17 mouse cellular contexts compared by ENCODE assay signal in genomic region chr5:37506880-37507519, GRCm38 (mm10).
DNase-seq lines count a peak whose midpoint lies in the region; ATAC-seq and TF ChIP-seq lines count a peak whose summit lies in the region.
"Had no signal": no experiment of that assay in that cellular context is flagged by ENCODE, and none has a peak within 500 bp of the region (broad histone marks: within the 10 kb centered on the region; RNA-seq: fewer than 3 reads in every experiment).

No protein-coding gene starts in this region.

- no peak for DNase-seq in hindbrain, embryonic 14.5 days (ENCODE audit: low spot score)
- peak; percentile 19 for DNase-seq in retina, embryonic 14.5 days (ENCODE audit: low spot score)
- DNase-seq in urinary bladder, postnatal 36 days (ENCODE audit: low spot score in 2 of 2), result no peak
- DNase-seq in cerebellum, adult 11-12 months, result no peak
- no peak for DNase-seq in heart, adult 8-10 months (ENCODE audit: low spot score)
- DNase-seq: adrenal gland, postnatal 36 days; cerebellum, adult 2 months; cerebellum, postnatal 36 days; kidney, adult 18-20 months; left cerebral cortex, postnatal 4 days; liver; lung, postnatal 10 days had no signal

- peak overlapping the region; percentile 44; the same call in 1 of the 2 replicates for H3K27ac ChIP-seq in hindbrain, embryonic 13.5 days
- H3K27ac ChIP-seq in hindbrain, embryonic 12.5 days, result no peak overlapping the region
- H3K27ac ChIP-seq in hindbrain, embryonic 14.5 days, result peak overlapping the region; percentile 47
- no peak overlapping the region for H3K27ac ChIP-seq in intestine, postnatal 0 days (ENCODE audit: low read depth, low read length)
- H3K27ac ChIP-seq: embryonic facial prominence, embryonic 15.5 days; left cerebral cortex, adult 2 months had no signal

- H3K4me1 ChIP-seq in hindbrain, embryonic 13.5 days (replicated peaks), result peaks cover 12% of the 10 kb centered on the region
- H3K4me1 ChIP-seq in hindbrain, embryonic 12.5 days, result peaks cover 5% of the 10 kb centered on the region
- H3K4me1 ChIP-seq in hindbrain, embryonic 14.5 days (replicated peaks; ENCODE audit: control insufficient read depth, insufficient read depth, low read length), result no peaks in the 10 kb centered on the region; the same call in 1 of the 2 replicates
- no peaks in the 10 kb centered on the region for H3K4me1 ChIP-seq in intestine, postnatal 0 days (replicated peaks; ENCODE audit: control insufficient read depth, insufficient read depth, low read length)
- H3K4me1 ChIP-seq: embryonic facial prominence, embryonic 15.5 days had no signal

- H3K36me3 ChIP-seq in hindbrain, embryonic 13.5 days, result no peaks in the 10 kb centered on the region
- H3K36me3 ChIP-seq in hindbrain, embryonic 12.5 days, result no peaks in the 10 kb centered on the region
- H3K36me3 ChIP-seq in hindbrain, embryonic 14.5 days (replicated peaks; ENCODE audit: control insufficient read depth, insufficient read depth), result no peaks in the 10 kb centered on the region
- H3K36me3 ChIP-seq in intestine, postnatal 0 days (ENCODE audit: control insufficient read depth, insufficient read depth), result no peaks in the 10 kb centered on the region
- H3K36me3 ChIP-seq: embryonic facial prominence, embryonic 15.5 days had no signal

- 0 out of 2 replicates have a peak, but pooled peaks have one; percentile 43 for ATAC-seq in hindbrain, embryonic 13.5 days (ENCODE audit: low FRiP score)
- no peak for ATAC-seq in hindbrain, embryonic 12.5 days (ENCODE audit: low FRiP score)
- ATAC-seq in hindbrain, embryonic 14.5 days (ENCODE audit: low FRiP score), result no peak
- ATAC-seq in intestine, postnatal 0 days, result peak; percentile 28; the same call in 1 of the 2 replicates

- no peaks in the 10 kb centered on the region for H3K27me3 ChIP-seq in hindbrain, embryonic 13.5 days
- no peaks in the 10 kb centered on the region for H3K27me3 ChIP-seq in hindbrain, embryonic 12.5 days
- no peaks in the 10 kb centered on the region for H3K27me3 ChIP-seq in hindbrain, embryonic 14.5 days (ENCODE audit: control insufficient read depth, insufficient read depth, low read length)
- no peaks in the 10 kb centered on the region for H3K27me3 ChIP-seq in intestine, postnatal 0 days (replicated peaks; ENCODE audit: control insufficient read depth, insufficient read depth, low read length)
- H3K27me3 ChIP-seq: embryonic facial prominence, embryonic 15.5 days had no signal

- WGBS in hindbrain, embryonic 13.5 days, result 59% methylated on average over 12 of the region's 12 CpGs
- 59% methylated on average over 12 of the region's 12 CpGs for WGBS in hindbrain, embryonic 12.5 days
- 47% methylated on average over 12 of the region's 12 CpGs for WGBS in hindbrain, embryonic 14.5 days
- 31% methylated on average over 12 of the region's 12 CpGs for WGBS in intestine, postnatal 0 days

- H3K4me2 ChIP-seq in hindbrain, embryonic 13.5 days, result no peak overlapping the region
- H3K4me2 ChIP-seq in hindbrain, embryonic 12.5 days (replicated peaks), result no peak overlapping the region
- H3K4me2 ChIP-seq in hindbrain, embryonic 14.5 days (replicated peaks), result no peak overlapping the region
- no peak overlapping the region for H3K4me2 ChIP-seq in intestine, postnatal 0 days (replicated peaks; ENCODE audit: low read depth)
- H3K4me2 ChIP-seq: embryonic facial prominence, embryonic 15.5 days had no signal

- no peak overlapping the region for H3K4me3 ChIP-seq in hindbrain, embryonic 13.5 days
- no peak overlapping the region for H3K4me3 ChIP-seq in hindbrain, embryonic 12.5 days
- H3K4me3 ChIP-seq in hindbrain, embryonic 14.5 days (replicated peaks; ENCODE audit: low read length), result no peak overlapping the region
- H3K4me3 ChIP-seq in intestine, postnatal 0 days (ENCODE audit: low read depth, low read length), result no peak overlapping the region
- H3K4me3 ChIP-seq: embryonic facial prominence, embryonic 15.5 days; left cerebral cortex, adult 2 months had no signal

- H3K9me3 ChIP-seq in hindbrain, embryonic 13.5 days, result no peaks in the 10 kb centered on the region
- no peaks in the 10 kb centered on the region for H3K9me3 ChIP-seq in hindbrain, embryonic 12.5 days (replicated peaks)
- no peaks in the 10 kb centered on the region for H3K9me3 ChIP-seq in hindbrain, embryonic 14.5 days (ENCODE audit: control insufficient read depth, low read length)
- H3K9me3 ChIP-seq in intestine, postnatal 0 days (ENCODE audit: control insufficient read depth), result no peaks in the 10 kb centered on the region
- H3K9me3 ChIP-seq: embryonic facial prominence, embryonic 15.5 days had no signal

- H3K9ac ChIP-seq in hindbrain, embryonic 13.5 days, result no peak overlapping the region
- no peak overlapping the region for H3K9ac ChIP-seq in hindbrain, embryonic 12.5 days
- H3K9ac ChIP-seq in hindbrain, embryonic 14.5 days, result no peak overlapping the region
- no peak overlapping the region for H3K9ac ChIP-seq in intestine, postnatal 0 days (ENCODE audit: low read depth, low read length)
- H3K9ac ChIP-seq: embryonic facial prominence, embryonic 15.5 days had no signal

- peak; percentile 41; the same call in 1 of the 2 replicates for TF ChIP-seq CTCF in intestine, postnatal 0 days (IDR thresholded peaks at IDR 0.05; ENCODE audit: low read depth)

Comparison
In these comparisons a context has a peak if more than half of its experiments do, and no peak if none do; other contexts are left out.
1. ATAC-seq: peak in hindbrain, embryonic 13.5 days (single experiment) and intestine, postnatal 0 days (single experiment); none in hindbrain, embryonic 12.5 days (single experiment) and hindbrain, embryonic 14.5 days (single experiment).
2. H3K27ac ChIP-seq: peak in hindbrain, embryonic 13.5 days (single experiment) and hindbrain, embryonic 14.5 days (single experiment); none in hindbrain, embryonic 12.5 days (single experiment) and intestine, postnatal 0 days (single experiment).